Mouse (Mus musculus) heart, postnatal 0 days (tissue): ENCODE measurements at regions not wholly inside any gene's neighbourhood (a gene's known extent, or its start where the extent isn't known, plus 50 kb on each side); places are given as distances from the start of the nearest gene placed in this dataset.

Source experiments
- CTCF ChIP-seq: IDR thresholded peaks from 2 replicates; pipeline ENCODE4 v1.5.1; 2016; ENCODE audit warnings: antibody characterized with exemption, control low read depth, low read depth
- EP300 ChIP-seq: IDR thresholded peaks from 2 replicates; pipeline ENCODE4 v1.6.1; 2016; ENCODE audit warnings: antibody characterized with exemption, low read depth

- TF ChIP-seq CTCF (no peak), EP300 (no peak)
Measured at GRCm38 (mm10) chr12:27680459-27680858, 338.1 kb upstream of the Sox11 start.
